Mouse (Mus musculus) bone marrow macrophage, adult 2 months (primary cell): ENCODE data around the gene Akr7a5.

Experiments
- CTCF ChIP-seq: IDR thresholded peaks from 2 replicates; pipeline ENCODE4 v1.5.1; 2012; ENCODE audit warnings: low read depth, mild to moderate bottlenecking, low read length, moderate library complexity
- POLR2A ChIP-seq: IDR thresholded peaks from 2 replicates; pipeline ENCODE4 v1.6.1; 2012; ENCODE audit warnings: mild to moderate bottlenecking, low read depth, low read length, borderline replicate concordance

DNA sequence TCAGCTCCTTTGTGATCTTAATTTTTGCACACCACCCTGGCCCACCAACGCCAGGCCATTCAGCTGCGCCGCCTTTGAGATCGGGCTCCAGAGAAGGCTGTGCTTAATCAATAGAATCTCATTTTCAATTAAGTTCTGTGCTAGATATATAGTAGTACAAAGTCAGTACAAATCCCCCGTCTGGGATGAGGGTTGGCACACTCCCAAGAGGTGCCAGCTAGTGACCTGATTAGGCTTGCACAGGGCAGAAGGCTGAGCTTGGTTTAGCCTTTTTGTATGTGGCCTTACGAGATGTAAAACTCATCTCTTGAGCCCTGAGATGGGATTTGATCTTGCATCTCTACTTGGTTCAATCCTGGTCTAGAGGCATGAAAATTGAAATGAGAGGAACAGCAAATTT is 47.6 kb upstream of the Akr7a5 start:
- TF ChIP-seq CTCF (no peak), POLR2A (no peak)
